Mouse (Mus musculus) heart, postnatal 0 days (tissue): ENCODE results near the gene Cd101. TPM values are rescaled to one million over a fixed set of nuclear protein-coding genes. Genes with fewer than 3 reads are reported as not detected.
A peak's percentile ranks its signal among the peaks of the same experiment; 100 is the strongest.

Experiments used
- ATAC-seq: fragments of 200-750 bp; cut with Nextera tagmentation; 2 replicates; pipeline ENCODE4 v1.8.0; 2017; ENCODE audit warnings: low read depth, moderate number of reproducible peaks, moderate library complexity; ENCODE audit not compliant: insufficient read depth
- DNase-seq: peaks from one replicate; pipeline ENCODE4 v3.0.0-alpha.2; 2016; ENCODE audit warnings: low spot score
- H3K27ac ChIP-seq: fragments of 300-500 bp; sonication (generic); 2 replicates; pipeline ENCODE4 v1.5.1; 2014; ENCODE audit warnings: low read depth, mild to moderate bottlenecking
- H3K27me3 ChIP-seq: fragments of 300-500 bp; sonication (generic); 2 replicates; pipeline ENCODE4 v1.6.1; 2014; ENCODE audit warnings: low read length, mixed read lengths; ENCODE audit not compliant: control insufficient read depth, insufficient read depth
- H3K36me3 ChIP-seq: fragments of 300-500 bp; sonication (generic); replicated peaks from 2 replicates; pipeline ENCODE4 v1.6.1; 2014; ENCODE audit warnings: low read length, mixed read lengths; ENCODE audit not compliant: control insufficient read depth, insufficient read depth
- H3K4me1 ChIP-seq: fragments of 300-500 bp; sonication (generic); 2 replicates; pipeline ENCODE4 v1.6.1; 2014; ENCODE audit warnings: antibody characterized with exemption; ENCODE audit not compliant: control insufficient read depth, insufficient read depth
- H3K4me2 ChIP-seq: fragments of 300-500 bp; sonication (generic); 2 replicates; pipeline ENCODE4 v1.6.1; 2014; ENCODE audit warnings: low read depth, mild to moderate bottlenecking, low read length, moderate library complexity
- H3K4me3 ChIP-seq: fragments of 300-500 bp; sonication (generic); 2 replicates; pipeline ENCODE4 v1.5.1; 2014; ENCODE audit warnings: low read depth, low read length
- H3K9ac ChIP-seq: fragments of 300-500 bp; sonication (generic); replicated peaks from 2 replicates; pipeline ENCODE4 v1.6.1; 2014; ENCODE audit warnings: low read depth, low read length, mixed read lengths
- H3K9me3 ChIP-seq: fragments of 300-500 bp; sonication (generic); replicated peaks from 2 replicates; pipeline ENCODE4 v1.6.1; 2016; ENCODE audit warnings: low read length; ENCODE audit not compliant: control insufficient read depth
- CTCF ChIP-seq: IDR thresholded peaks from 2 replicates; pipeline ENCODE4 v1.5.1; 2016; ENCODE audit warnings: antibody characterized with exemption, control low read depth, low read depth
- EP300 ChIP-seq: IDR thresholded peaks from 2 replicates; pipeline ENCODE4 v1.6.1; 2016; ENCODE audit warnings: antibody characterized with exemption, low read depth
- WGBS: fragments of 180-500 bp; shearing (Covaris S2); extraction: QIAGEN DNeasy Blood & Tissue Kit; methylation state at CpG from one replicate; pipeline ENCODE4 v1.1.7; 2014; 5-methylcytosine and 5-hydroxymethylcytosine counted together
- polyA plus RNA-seq: library from polyadenylated mRNA; unstranded; fragments of >200 nt; fragmentation: Nextera tagmentation; extraction: Ambion mirVana; gene quantifications from 2 replicates; pipeline ENCODE4 v1.2.1, GENCODE M21; 2015
- total RNA-seq: library from RNA; depleted of rRNA; stranded (reverse); fragments of >200 nt; gene quantifications from 2 replicates; pipeline ENCODE4 v1.2.3, GENCODE M21; 2014; ENCODE audit warnings: low replicate concordance

The Cd101 gene
- total and polyA plus RNA-seq, 2 experiments from 2014 or later: 0.26 to 1.8 TPM

- no peak overlapping the region for H3K9ac ChIP-seq
- no peak overlapping the region for H3K27ac ChIP-seq
- no peak overlapping the region for H3K4me2 ChIP-seq
- 81% methylated on average over 15 of the region's 15 CpGs for WGBS
- TF ChIP-seq CTCF: no peak
- TF ChIP-seq EP300: no peak
- ATAC-seq (no peak), DNase-seq (no peak)
- no peak overlapping the region for H3K4me3 ChIP-seq
- H3K36me3 ChIP-seq: no peaks in the 10 kb centered on the region
- no peaks in the 10 kb centered on the region for H3K27me3 ChIP-seq
- no peaks in the 10 kb centered on the region for H3K9me3 ChIP-seq
- H3K4me1 ChIP-seq: no peaks in the 10 kb centered on the region
Measured at GRCm38 (mm10) chr3:101003575-101004356, 25.6 kb downstream of the Cd101 start.

GRCm38 (mm10) chr3:100999732-101000131 lies 29.6 kb downstream of the Cd101 start:
- no peak for ATAC-seq
- Histone ChIP-seq H3K4me2 (no peak overlapping the region), H3K36me3 (no peaks in the 10 kb centered on the region), H3K4me1 (peaks cover 4% of the 10 kb centered on the region; the same call in 1 of the 2 replicates), H3K27ac (no peak overlapping the region), H3K27me3 (no peaks in the 10 kb centered on the region), H3K9ac (no peak overlapping the region), H3K9me3 (no peaks in the 10 kb centered on the region), H3K4me3 (no peak overlapping the region)
- TF ChIP-seq EP300 (no peak), CTCF (no peak)
- WGBS: 24% methylated on average over 2 of the region's 2 CpGs
- DNase-seq: no peak

GRCm38 (mm10) chr3:100998904-100999340 lies 30.4 kb downstream of the Cd101 start:
- 19% methylated on average over 6 of the region's 6 CpGs for WGBS
- no peak overlapping the region for H3K4me3 ChIP-seq
- peak overlapping the region; percentile 32; the same call in 1 of the 2 replicates for H3K27ac ChIP-seq
- H3K4me1 ChIP-seq: peaks cover 9% of the 10 kb centered on the region
- no peaks in the 10 kb centered on the region for H3K9me3 ChIP-seq
- no peaks in the 10 kb centered on the region for H3K36me3 ChIP-seq
- no peak overlapping the region for H3K9ac ChIP-seq
- H3K27me3 ChIP-seq: no peaks in the 10 kb centered on the region
- H3K4me2 ChIP-seq: no peak overlapping the region
- no peak for TF ChIP-seq EP300
- TF ChIP-seq CTCF: peak; percentile 81
- DNase-seq: peak; percentile 74
- peak; percentile 60 for ATAC-seq

- no peaks in the 10 kb centered on the region for H3K9me3 ChIP-seq
- no peak overlapping the region for H3K4me3 ChIP-seq
- peaks cover 16% of the 10 kb centered on the region for H3K4me1 ChIP-seq
- TF ChIP-seq EP300 (0 out of 2 replicates have a peak, but pooled peaks have one; percentile 46), CTCF (no peak)
- no peak overlapping the region for H3K9ac ChIP-seq
- DNase-seq: peak; percentile 66
- WGBS: 49% methylated on average over 10 of the region's 10 CpGs
- no peak overlapping the region for H3K4me2 ChIP-seq
- ATAC-seq: peak; percentile 68
- H3K36me3 ChIP-seq: no peaks in the 10 kb centered on the region
- no peaks in the 10 kb centered on the region for H3K27me3 ChIP-seq
- H3K27ac ChIP-seq: peak overlapping the region; percentile 67
Measured at GRCm38 (mm10) chr3:100997785-100998570, 31.4 kb downstream of the Cd101 start.

GRCm38 (mm10) chr3:100994252-100994651 lies 35.1 kb downstream of the Cd101 start:
- 88% methylated on average over 4 of the region's 4 CpGs for WGBS
- no peak overlapping the region for H3K4me3 ChIP-seq
- DNase-seq (no peak), ATAC-seq (no peak)
- no peak overlapping the region; the same call in 1 of the 2 replicates for H3K4me2 ChIP-seq
- H3K9ac ChIP-seq: no peak overlapping the region
- H3K36me3 ChIP-seq: no peaks in the 10 kb centered on the region
- no peaks in the 10 kb centered on the region for H3K27me3 ChIP-seq
- H3K4me1 ChIP-seq: peaks cover 16% of the 10 kb centered on the region
- H3K9me3 ChIP-seq: no peaks in the 10 kb centered on the region
- TF ChIP-seq EP300 (no peak), CTCF (no peak)
- H3K27ac ChIP-seq: 0 out of 2 replicates have a peak overlapping the region, but pooled peaks have one; percentile 58
